Mouse (Mus musculus): Measurements from ENCODE around the gene Tekt4. TPM values are rescaled to one million over a fixed set of nuclear protein-coding genes. Genes with fewer than 3 reads are reported as not detected.
A peak's percentile ranks its signal among the peaks of the same experiment; 100 is the strongest.

Tekt4 gene
- polyA plus RNA-seq, 1 experiment = 0.06 TPM

DNA sequence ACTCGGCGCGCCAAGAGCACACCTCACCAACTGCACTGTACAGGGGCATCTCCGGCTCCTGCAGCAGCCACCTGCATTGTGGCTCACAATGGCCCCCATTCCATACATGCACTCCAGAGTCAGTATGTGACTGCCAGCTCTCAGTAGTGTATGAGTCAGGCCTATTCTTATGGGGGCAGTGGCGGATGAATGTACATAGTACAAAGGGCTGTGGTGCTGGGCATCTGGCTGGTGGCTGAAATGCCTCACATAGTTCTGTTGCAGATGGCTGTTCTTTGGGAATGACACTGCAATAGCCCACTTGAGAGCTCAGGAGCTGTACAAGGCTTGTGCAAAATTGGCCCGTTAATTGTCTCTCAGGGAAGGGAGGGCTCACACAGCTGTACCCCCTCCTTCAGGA, 27.7 kb downstream of the Tekt4 start:
- Histone ChIP-seq H3K4me1 (ENCODE audit: control insufficient read depth, insufficient read depth, insufficient read length) (no peaks in the 10 kb centered on the region), H3K27me3 (ENCODE audit: control insufficient read depth, insufficient read depth, low read length) (no peaks in the 10 kb centered on the region), H3K4me3 (ENCODE audit: extremely low read depth, insufficient read depth, insufficient read length) (no peak overlapping the region), H3K27ac (ENCODE audit: insufficient read depth, low read length) (no peak overlapping the region), H3K36me3 (ENCODE audit: control insufficient read depth, insufficient read depth, low read length) (no peaks in the 10 kb centered on the region)
- no peak for DNase-seq (ENCODE audit: low read depth in 1 of 2, low spot score in 2 of 2)
- 90% methylated on average over 6 of the region's 6 CpGs for WGBS
- no peak for TF ChIP-seq CTCF (IDR thresholded peaks at IDR 0.05; ENCODE audit: extremely low read depth, insufficient read depth, insufficient read length, insufficient replicate concordance)
- TF ChIP-seq POLR2A (IDR thresholded peaks at IDR 0.05; ENCODE audit: low read depth, low read length) = no peak

GRCm38 (mm10) chr17:25497013-25497412, 42.6 kb downstream of the Tekt4 start, which contains the start of gene Sstr5:
Gene Sstr5 (minus strand): TSS chr17:25497288.
- Histone ChIP-seq H3K4me3 (ENCODE audit: extremely low read depth, insufficient read depth, insufficient read length) (no peak within 1 kb of the TSS), H3K36me3 (ENCODE audit: control insufficient read depth, insufficient read depth, low read length) (no peaks in the 10 kb centered on the region), H3K27ac (ENCODE audit: insufficient read depth, low read length) (no peak within 1 kb of the TSS), H3K27me3 (ENCODE audit: control insufficient read depth, insufficient read depth, low read length) (no peaks in the 10 kb centered on the region; the same call in 1 of the 2 replicates), H3K4me1 (ENCODE audit: control insufficient read depth, insufficient read depth, insufficient read length) (no peaks in the 10 kb centered on the region)
- no peak for DNase-seq (ENCODE audit: low read depth in 1 of 2, low spot score in 2 of 2)
- 5% methylated on average over 24 of the region's 28 CpGs for WGBS
- TF ChIP-seq POLR2A (IDR thresholded peaks at IDR 0.05; ENCODE audit: low read depth, low read length) = no peak
- no peak for TF ChIP-seq CTCF (IDR thresholded peaks at IDR 0.05; ENCODE audit: extremely low read depth, insufficient read depth, insufficient read length, insufficient replicate concordance)

GRCm38 (mm10) chr17:25502599-25502998, 48.2 kb downstream of the Tekt4 start:
- TF ChIP-seq CTCF (IDR thresholded peaks at IDR 0.05; ENCODE audit: extremely low read depth, insufficient read depth, insufficient read length, insufficient replicate concordance) (no peak), POLR2A (IDR thresholded peaks at IDR 0.05; ENCODE audit: low read depth, low read length) (no peak)
- Histone ChIP-seq H3K27ac (ENCODE audit: insufficient read depth, low read length) (no peak overlapping the region), H3K36me3 (ENCODE audit: control insufficient read depth, insufficient read depth, low read length) (no peaks in the 10 kb centered on the region), H3K4me1 (ENCODE audit: control insufficient read depth, insufficient read depth, insufficient read length) (no peaks in the 10 kb centered on the region), H3K4me3 (ENCODE audit: extremely low read depth, insufficient read depth, insufficient read length) (no peak overlapping the region), H3K27me3 (ENCODE audit: control insufficient read depth, insufficient read depth, low read length) (no peaks in the 10 kb centered on the region)
- no peak for DNase-seq (ENCODE audit: low read depth in 1 of 2, low spot score in 2 of 2)
- 30% methylated on average over 4 of the region's 4 CpGs for WGBS

GRCm38 (mm10) chr17:25507799-25508198, 53.4 kb downstream of the Tekt4 start:
- H3K4me3 ChIP-seq (ENCODE audit: extremely low read depth, insufficient read depth, insufficient read length) = no peak overlapping the region
- peak; percentile 43; the same call in 1 of the 2 replicates for TF ChIP-seq CTCF (IDR thresholded peaks at IDR 0.05; ENCODE audit: extremely low read depth, insufficient read depth, insufficient read length, insufficient replicate concordance)
- TF ChIP-seq POLR2A (IDR thresholded peaks at IDR 0.05; ENCODE audit: low read depth, low read length) = no peak
- H3K36me3 ChIP-seq (ENCODE audit: control insufficient read depth, insufficient read depth, low read length) = no peaks in the 10 kb centered on the region
- peak in 1 of 2 experiments; percentile 19 for DNase-seq (ENCODE audit: low read depth in 1 of 2, low spot score in 2 of 2)
- WGBS = 3% methylated on average over 3 of the region's 3 CpGs
- H3K27me3 ChIP-seq (ENCODE audit: control insufficient read depth, insufficient read depth, low read length) = no peaks in the 10 kb centered on the region
- no peaks in the 10 kb centered on the region for H3K4me1 ChIP-seq (ENCODE audit: control insufficient read depth, insufficient read depth, insufficient read length)
- H3K27ac ChIP-seq (ENCODE audit: insufficient read depth, low read length) = no peak overlapping the region

- H3K27ac ChIP-seq (ENCODE audit: insufficient read depth, low read length) = no peak overlapping the region
- no peaks in the 10 kb centered on the region for H3K4me1 ChIP-seq (ENCODE audit: control insufficient read depth, insufficient read depth, insufficient read length)
- no peak overlapping the region for H3K4me3 ChIP-seq (ENCODE audit: extremely low read depth, insufficient read depth, insufficient read length)
- no peaks in the 10 kb centered on the region for H3K36me3 ChIP-seq (ENCODE audit: control insufficient read depth, insufficient read depth, low read length)
- H3K27me3 ChIP-seq (ENCODE audit: control insufficient read depth, insufficient read depth, low read length) = no peaks in the 10 kb centered on the region
- TF ChIP-seq CTCF (IDR thresholded peaks at IDR 0.05; ENCODE audit: extremely low read depth, insufficient read depth, insufficient read length, insufficient replicate concordance) (no peak), POLR2A (IDR thresholded peaks at IDR 0.05; ENCODE audit: low read depth, low read length) (no peak)
- 59% methylated on average over 7 of the region's 7 CpGs for WGBS
- no peak for DNase-seq (ENCODE audit: low read depth in 1 of 2, low spot score in 2 of 2)
Measured at GRCm38 (mm10) chr17:25508860-25509577, 54.6 kb downstream of the Tekt4 start.

DNA sequence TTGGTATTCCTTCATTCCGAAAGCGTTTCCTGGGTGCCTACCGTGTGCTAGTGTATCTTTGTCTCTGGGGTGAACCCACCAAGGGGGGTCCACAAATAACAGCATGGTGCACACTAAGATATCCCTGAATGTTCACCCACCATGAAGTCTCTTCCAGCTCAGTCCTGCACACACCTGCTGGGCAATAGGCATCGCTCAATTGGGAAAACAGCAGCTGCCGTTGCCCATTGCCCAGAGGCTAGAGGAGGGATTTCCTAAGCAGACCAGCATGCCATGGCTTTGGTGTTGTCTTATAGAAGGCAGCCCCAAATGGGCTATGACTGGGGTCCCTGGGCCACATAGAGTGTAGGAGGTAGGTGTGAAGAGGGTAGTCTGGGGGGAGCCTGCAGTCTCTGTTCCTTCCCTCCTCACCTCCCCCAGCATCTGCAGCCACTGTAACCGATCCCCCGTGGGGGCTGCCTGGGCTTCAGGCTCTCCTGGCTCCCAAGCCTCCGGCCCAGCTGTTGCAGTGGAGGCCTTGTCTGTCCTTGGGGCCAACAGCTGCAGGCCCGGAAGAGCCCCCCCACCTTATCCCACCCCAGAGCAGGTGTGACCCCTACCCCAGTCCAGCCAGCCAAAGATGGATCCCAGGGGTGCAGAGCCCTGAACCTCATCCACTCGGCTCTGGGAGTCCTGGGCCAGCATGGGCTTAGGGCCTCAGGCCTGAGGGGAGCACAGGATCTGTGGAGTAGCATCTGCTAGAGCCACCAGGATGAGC, 55.8 kb downstream of the Tekt4 start:
- H3K4me3 ChIP-seq (ENCODE audit: extremely low read depth, insufficient read depth, insufficient read length) = no peak overlapping the region
- TF ChIP-seq POLR2A (IDR thresholded peaks at IDR 0.05; ENCODE audit: low read depth, low read length) = no peak
- TF ChIP-seq CTCF (IDR thresholded peaks at IDR 0.05; ENCODE audit: extremely low read depth, insufficient read depth, insufficient read length, insufficient replicate concordance) = no peak

More for the DNA sequence above, 55.8 kb downstream of the Tekt4 start:
- H3K4me1 ChIP-seq (ENCODE audit: control insufficient read depth, insufficient read depth, insufficient read length) = no peaks in the 10 kb centered on the region
- WGBS = 80% methylated on average over 10 of the region's 10 CpGs
- DNase-seq (ENCODE audit: low read depth in 1 of 2, low spot score in 2 of 2) = no peak
- no peaks in the 10 kb centered on the region for H3K27me3 ChIP-seq (ENCODE audit: control insufficient read depth, insufficient read depth, low read length)
- no peak overlapping the region for H3K27ac ChIP-seq (ENCODE audit: insufficient read depth, low read length)
- no peaks in the 10 kb centered on the region for H3K36me3 ChIP-seq (ENCODE audit: control insufficient read depth, insufficient read depth, low read length)

Data from spleen, adult 2 months (tissue).